Mouse (Mus musculus) ES-Bruce4 (cell line): ENCODE measurements around the gene Lancl2. TPM values are rescaled to one million over a fixed set of nuclear protein-coding genes. Genes with fewer than 3 reads are reported as not detected.

Experiments
- H3K27ac ChIP-seq: 2 replicates; pipeline ENCODE4 v1.5.1; 2012; ENCODE audit warnings: low read length, inconsistent platforms; ENCODE audit not compliant: insufficient read depth
- H3K27me3 ChIP-seq: 2 replicates; pipeline ENCODE4 v1.6.1; 2012; ENCODE audit warnings: mild to moderate bottlenecking, low read length, inconsistent platforms; ENCODE audit not compliant: control insufficient read depth, poor library complexity, insufficient read depth, severe bottlenecking
- H3K36me3 ChIP-seq: 2 replicates; pipeline ENCODE4 v1.6.1; 2012; ENCODE audit warnings: inconsistent platforms, mild to moderate bottlenecking, low read length, moderate library complexity; ENCODE audit not compliant: control insufficient read depth, poor library complexity, insufficient read depth, severe bottlenecking
- H3K4me1 ChIP-seq: one replicate; pipeline ENCODE4 v1.8.1; 2011; ENCODE audit warnings: low read length; ENCODE audit not compliant: control insufficient read depth, insufficient read depth
- H3K4me3 ChIP-seq: 2 replicates; pipeline ENCODE4 v1.5.1; 2011; ENCODE audit warnings: low read depth, mild to moderate bottlenecking, low read length
- H3K9ac ChIP-seq: 2 replicates; pipeline ENCODE4 v1.6.1; 2012; ENCODE audit warnings: low read depth, mild to moderate bottlenecking, inconsistent platforms; ENCODE audit not compliant: poor library complexity, severe bottlenecking
- H3K9me3 ChIP-seq: replicated peaks from 2 replicates; pipeline ENCODE4 v1.6.1; 2012; ENCODE audit warnings: mild to moderate bottlenecking, low read length, inconsistent platforms; ENCODE audit not compliant: control insufficient read depth, poor library complexity, insufficient read depth, severe bottlenecking
- CTCF ChIP-seq: IDR thresholded peaks from one replicate; pipeline ENCODE4 v1.8.1; 2011; ENCODE audit warnings: low read depth, low read length
- EP300 ChIP-seq: IDR thresholded peaks from 2 replicates; pipeline ENCODE4 v1.6.1; 2011; ENCODE audit warnings: low read depth, low read length; ENCODE audit not compliant: insufficient read depth
- POLR2A ChIP-seq: IDR thresholded peaks from one replicate; pipeline ENCODE4 v1.8.1; 2011; ENCODE audit warnings: low read length; ENCODE audit not compliant: insufficient read depth
- polyA plus RNA-seq: library from polyadenylated mRNA; stranded (reverse); fragments of >200 nt; gene quantifications from 2 replicates; pipeline ENCODE4 v1.2.4, GENCODE M21; 2011; ENCODE audit warnings: low read depth; ENCODE audit not compliant: missing spikeins, insufficient read depth, insufficient read length

Lancl2 gene
- polyA plus RNA-seq, 1 experiment: 28.0 TPM

GRCm38 (mm10) chr6:57743333-57743732 is 41.0 kb downstream of the Lancl2 start:
- peak; percentile 19 for TF ChIP-seq CTCF
- TF ChIP-seq EP300: no peak
- H3K9ac ChIP-seq: no peak overlapping the region
- H3K27ac ChIP-seq: no peak overlapping the region

GRCm38 (mm10) chr6:57744123-57744522 is 41.8 kb downstream of the Lancl2 start:
- Histone ChIP-seq H3K9me3 (no peaks in the 10 kb centered on the region), H3K9ac (no peak overlapping the region), H3K27me3 (no peaks in the 10 kb centered on the region), H3K36me3 (no peaks in the 10 kb centered on the region), H3K27ac (no peak overlapping the region), H3K4me3 (no peak overlapping the region), H3K4me1 (no peaks in the 10 kb centered on the region)
- TF ChIP-seq POLR2A (no peak), CTCF (no peak), EP300 (no peak)

More at GRCm38 (mm10) chr6:57743333-57743732, 41.0 kb downstream of the Lancl2 start:
- Histone ChIP-seq H3K27me3 (no peaks in the 10 kb centered on the region), H3K4me3 (no peak overlapping the region), H3K4me1 (no peaks in the 10 kb centered on the region), H3K36me3 (no peaks in the 10 kb centered on the region), H3K9me3 (no peaks in the 10 kb centered on the region)

- no peaks in the 10 kb centered on the region for H3K36me3 ChIP-seq
- H3K4me1 ChIP-seq: no peaks in the 10 kb centered on the region
- no peak overlapping the region for H3K9ac ChIP-seq
- TF ChIP-seq POLR2A (no peak), EP300 (no peak), CTCF (no peak)
- no peak overlapping the region for H3K4me3 ChIP-seq
- H3K27ac ChIP-seq: no peak overlapping the region
- H3K9me3 ChIP-seq: no peaks in the 10 kb centered on the region
- H3K27me3 ChIP-seq: no peaks in the 10 kb centered on the region
Measured at GRCm38 (mm10) chr6:57744974-57745747, 42.8 kb downstream of the Lancl2 start.

- Histone ChIP-seq H3K27me3 (no peaks in the 10 kb centered on the region), H3K9ac (no peak overlapping the region), H3K27ac (no peak overlapping the region), H3K4me3 (no peak overlapping the region), H3K9me3 (no peaks in the 10 kb centered on the region), H3K36me3 (no peaks in the 10 kb centered on the region), H3K4me1 (no peaks in the 10 kb centered on the region)
- TF ChIP-seq EP300 (no peak), POLR2A (no peak), CTCF (no peak)
Measured at GRCm38 (mm10) chr6:57745748-57746129, 43.4 kb downstream of the Lancl2 start.

- no peak overlapping the region for H3K27ac ChIP-seq
- H3K4me1 ChIP-seq: no peaks in the 10 kb centered on the region
- no peak for TF ChIP-seq EP300
- no peak for TF ChIP-seq POLR2A
- no peak for TF ChIP-seq CTCF
- H3K36me3 ChIP-seq: no peaks in the 10 kb centered on the region
- H3K9me3 ChIP-seq: no peaks in the 10 kb centered on the region
- no peak overlapping the region for H3K4me3 ChIP-seq
- H3K27me3 ChIP-seq: no peaks in the 10 kb centered on the region
- H3K9ac ChIP-seq: no peak overlapping the region
Measured at GRCm38 (mm10) chr6:57753962-57754759, 51.8 kb downstream of the Lancl2 start.

- Histone ChIP-seq H3K27ac (no peak overlapping the region), H3K4me3 (no peak overlapping the region), H3K9ac (no peak overlapping the region), H3K4me1 (no peaks in the 10 kb centered on the region), H3K36me3 (no peaks in the 10 kb centered on the region), H3K27me3 (no peaks in the 10 kb centered on the region), H3K9me3 (no peaks in the 10 kb centered on the region)
- TF ChIP-seq POLR2A (no peak), EP300 (no peak), CTCF (no peak)
Measured at GRCm38 (mm10) chr6:57763054-57763453, 60.7 kb downstream of the Lancl2 start.
